Mouse (Mus musculus) liver, adult 2 months (tissue): ENCODE data around the gene Tsfm. TPM values are rescaled to one million over a fixed set of nuclear protein-coding genes. Genes with fewer than 3 reads are reported as not detected.

Experiments
- DNase-seq: peaks from one replicate; pipeline ENCODE4 v3.0.0-alpha.2; 2011; ENCODE audit warnings: low read depth, low spot score; ENCODE audit errors: extremely low read depth
- H3K27ac ChIP-seq: fragments of 200-500 bp; replicated peaks from 2 replicates; pipeline ENCODE4 v1.5.1; 2012; ENCODE audit warnings: low read depth, mild to moderate bottlenecking, control low read depth, inconsistent platforms, low read length; ENCODE audit not compliant: insufficient read depth
- H3K27me3 ChIP-seq: fragments of 200-500 bp; 2 replicates; pipeline ENCODE4 v1.6.1; 2012; ENCODE audit warnings: mild to moderate bottlenecking, moderate library complexity, low read length, inconsistent platforms; ENCODE audit not compliant: control insufficient read depth, insufficient read depth
- H3K36me3 ChIP-seq: fragments of 200-500 bp; 2 replicates; pipeline ENCODE4 v1.6.1; 2012; ENCODE audit warnings: low read length, inconsistent platforms; ENCODE audit not compliant: control insufficient read depth, insufficient read depth
- H3K4me1 ChIP-seq: fragments of 200-500 bp; 2 replicates; pipeline ENCODE4 v1.6.1; 2011; ENCODE audit warnings: low read length; ENCODE audit not compliant: control insufficient read depth, insufficient read depth
- H3K4me3 ChIP-seq: fragments of 200-500 bp; 2 replicates; pipeline ENCODE4 v1.5.1; 2011; ENCODE audit warnings: low read depth, mild to moderate bottlenecking, control low read depth, low read length, moderate library complexity; ENCODE audit not compliant: insufficient read depth
- H3K79me2 ChIP-seq: fragments of 200-500 bp; 2 replicates; pipeline ENCODE4 v1.6.1; 2012; ENCODE audit warnings: inconsistent platforms, mild to moderate bottlenecking, low read length, moderate library complexity; ENCODE audit not compliant: control insufficient read depth, insufficient read depth
- H3K9ac ChIP-seq: fragments of 200-500 bp; 2 replicates; pipeline ENCODE4 v1.6.1; 2012; ENCODE audit warnings: low read depth, mild to moderate bottlenecking, control low read depth, inconsistent platforms, low read length
- CTCF ChIP-seq: fragments of 200-500 bp; IDR thresholded peaks from 2 replicates; pipeline ENCODE4 v1.5.1; 2011; ENCODE audit warnings: low read depth, low read length, control low read depth
- POLR2A ChIP-seq: fragments of 200-500 bp; IDR thresholded peaks from 2 replicates; pipeline ENCODE4 v1.6.1; 2011; ENCODE audit warnings: low read length, control low read depth; ENCODE audit not compliant: insufficient read depth; ENCODE audit errors: extremely low read depth
- WGBS: fragments of 180-500 bp; shearing (Covaris S2); methylation state at CpG from one replicate; pipeline ENCODE4 v1.1.7; 2018; 5-methylcytosine and 5-hydroxymethylcytosine counted together
- polyA plus RNA-seq: library from polyadenylated mRNA; depleted of rRNA; stranded (reverse); fragments of >200 nt; gene quantifications from 2 replicates; pipeline ENCODE4 v1.2.3, GENCODE M21; 2012
- total RNA-seq: library from RNA; depleted of rRNA; stranded (reverse); fragments of >200 nt; gene quantifications from 2 replicates; pipeline ENCODE4 v1.2.3, GENCODE M21; 2014

Gene Tsfm
- total and polyA plus RNA-seq, 2 experiments: 17.4 to 21.6 TPM

- no peaks in the 10 kb centered on the region for H3K79me2 ChIP-seq
- no peak overlapping the region for H3K9ac ChIP-seq
- no peaks in the 10 kb centered on the region for H3K36me3 ChIP-seq
- DNase-seq: no peak
- H3K4me1 ChIP-seq: no peaks in the 10 kb centered on the region
- H3K27me3 ChIP-seq: no peaks in the 10 kb centered on the region
- 49% methylated on average over 2 of the region's 2 CpGs for WGBS
- TF ChIP-seq POLR2A (no peak), CTCF (no peak)
- H3K4me3 ChIP-seq: no peak overlapping the region
- no peak overlapping the region for H3K27ac ChIP-seq
Measured at GRCm38 (mm10) chr10:127017071-127017470, 13.6 kb downstream of the Tsfm start.

DNA sequence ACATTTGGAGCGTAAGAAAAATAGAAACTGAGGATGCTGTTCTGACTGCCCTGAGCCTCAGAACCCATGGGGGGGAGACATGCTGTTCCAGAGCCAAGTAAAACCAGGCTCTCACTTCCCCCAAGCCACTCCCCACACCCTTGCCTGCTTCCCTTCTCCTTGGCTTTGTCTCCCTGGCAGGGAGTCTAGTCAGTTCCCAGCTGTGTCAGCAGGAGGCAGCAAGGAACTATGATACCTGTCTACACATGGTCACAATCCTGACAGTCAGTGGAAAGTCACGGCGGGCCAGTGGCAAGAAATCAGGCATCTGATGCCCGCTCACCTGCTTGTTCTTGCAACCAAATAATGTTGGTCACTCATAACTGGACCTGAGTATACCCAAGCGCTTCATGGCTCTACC lies 14.2 kb downstream of the Tsfm start:
- WGBS: 57% methylated on average over 5 of the region's 5 CpGs
- TF ChIP-seq CTCF (peak; percentile 23; the same call in 1 of the 2 replicates), POLR2A (no peak)
- no peak overlapping the region for H3K9ac ChIP-seq
- H3K27me3 ChIP-seq: no peaks in the 10 kb centered on the region
- no peak overlapping the region for H3K27ac ChIP-seq
- no peak for DNase-seq
- H3K4me3 ChIP-seq: no peak overlapping the region
- no peaks in the 10 kb centered on the region for H3K36me3 ChIP-seq
- no peaks in the 10 kb centered on the region for H3K79me2 ChIP-seq
- no peaks in the 10 kb centered on the region for H3K4me1 ChIP-seq

- Histone ChIP-seq H3K36me3 (no peaks in the 10 kb centered on the region), H3K27me3 (no peaks in the 10 kb centered on the region), H3K4me1 (peaks cover 3% of the 10 kb centered on the region; the same call in 1 of the 2 replicates), H3K27ac (no peak overlapping the region), H3K79me2 (no peaks in the 10 kb centered on the region), H3K4me3 (no peak overlapping the region), H3K9ac (no peak overlapping the region)
- WGBS: 90% methylated on average over 7 of the region's 7 CpGs
- no peak for DNase-seq
- no peak for TF ChIP-seq POLR2A
- TF ChIP-seq CTCF: no peak
Measured at GRCm38 (mm10) chr10:127003806-127004205, 26.8 kb downstream of the Tsfm start.

- TF ChIP-seq POLR2A (no peak), CTCF (no peak)
- H3K4me1 ChIP-seq: peaks cover 3% of the 10 kb centered on the region; the same call in 1 of the 2 replicates
- WGBS: 86% methylated on average over 8 of the region's 8 CpGs
- no peak for DNase-seq
- H3K79me2 ChIP-seq: no peaks in the 10 kb centered on the region
- H3K36me3 ChIP-seq: 0 out of 2 replicates have a peak, but pooled peaks cover 2% of the 10 kb centered on the region
- H3K9ac ChIP-seq: no peak overlapping the region
- no peaks in the 10 kb centered on the region for H3K27me3 ChIP-seq
- no peak overlapping the region for H3K4me3 ChIP-seq
- no peak overlapping the region for H3K27ac ChIP-seq
Measured at GRCm38 (mm10) chr10:127003334-127003733, 27.3 kb downstream of the Tsfm start.

DNA sequence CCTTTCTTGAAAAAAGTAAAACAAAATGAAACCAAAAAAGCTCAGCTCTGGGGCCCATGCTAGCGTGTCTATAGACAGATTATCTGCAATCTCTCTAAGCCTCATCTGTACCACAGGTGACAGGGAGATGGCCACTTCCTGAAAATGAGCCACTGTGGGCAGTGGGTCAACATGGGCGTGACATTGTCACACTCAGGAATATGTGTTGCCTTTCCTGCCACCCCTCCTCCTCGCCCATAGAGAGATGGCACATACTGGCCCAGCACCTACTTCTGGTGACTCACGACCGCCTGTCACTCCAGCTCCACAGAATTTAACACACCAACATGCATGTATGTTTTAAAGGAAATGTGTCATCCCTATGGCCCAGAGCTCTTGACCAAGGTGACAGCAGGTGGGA lies 27.9 kb downstream of the Tsfm start:
- no peak for DNase-seq
- peaks cover 3% of the 10 kb centered on the region; the same call in 1 of the 2 replicates for H3K4me1 ChIP-seq
- peaks cover 5% of the 10 kb centered on the region; the same call in 1 of the 2 replicates for H3K36me3 ChIP-seq
- H3K27ac ChIP-seq: no peak overlapping the region
- H3K4me3 ChIP-seq: no peak overlapping the region
- no peaks in the 10 kb centered on the region for H3K79me2 ChIP-seq
- 80% methylated on average over 5 of the region's 5 CpGs for WGBS
- H3K9ac ChIP-seq: no peak overlapping the region
- no peak for TF ChIP-seq POLR2A
- no peak for TF ChIP-seq CTCF
- H3K27me3 ChIP-seq: no peaks in the 10 kb centered on the region

- Histone ChIP-seq H3K9ac (no peak overlapping the region), H3K4me1 (peaks cover 3% of the 10 kb centered on the region; the same call in 1 of the 2 replicates), H3K36me3 (peaks cover 9% of the 10 kb centered on the region; the same call in 1 of the 2 replicates), H3K27ac (no peak overlapping the region), H3K4me3 (no peak overlapping the region), H3K79me2 (no peaks in the 10 kb centered on the region), H3K27me3 (no peaks in the 10 kb centered on the region)
- TF ChIP-seq POLR2A: no peak
- no peak for TF ChIP-seq CTCF
- DNase-seq: no peak
- WGBS: 87% methylated on average over 1 of the region's 1 CpGs
Measured at GRCm38 (mm10) chr10:127002056-127002455, 28.6 kb downstream of the Tsfm start.
